Mouse (Mus musculus) neural tube, embryonic 11.5 days (tissue): ENCODE data around the gene Slc11a1. TPM values are rescaled to one million over a fixed set of nuclear protein-coding genes. Genes with fewer than 3 reads are reported as not detected.

Experiments used
- ATAC-seq: fragments of 200-750 bp; cut with Nextera tagmentation; 2 replicates; pipeline ENCODE4 v1.8.0; 2017; ENCODE audit warnings: moderate number of reproducible peaks, mild to moderate bottlenecking, moderate TSS enrichment, moderate library complexity; ENCODE audit not compliant: insufficient read depth, low FRiP score, low TSS enrichment
- DNase-seq: peaks from one replicate; pipeline ENCODE4 v3.0.0-alpha.2; 2015; ENCODE audit warnings: low spot score
- H3K27ac ChIP-seq: fragments of 300-500 bp; sonication (generic); 2 replicates; pipeline ENCODE4 v1.5.1; 2014; ENCODE audit warnings: low read depth, mild to moderate bottlenecking, low read length
- H3K27me3 ChIP-seq: fragments of 300-500 bp; sonication (generic); 2 replicates; pipeline ENCODE4 v1.6.1; 2014; ENCODE audit warnings: mild to moderate bottlenecking, low read length, mixed read lengths; ENCODE audit not compliant: control insufficient read depth, insufficient read depth
- H3K36me3 ChIP-seq: fragments of 300-500 bp; sonication (generic); 2 replicates; pipeline ENCODE4 v1.6.1; 2014; ENCODE audit warnings: mild to moderate bottlenecking, low read length, moderate library complexity, mixed read lengths; ENCODE audit not compliant: control insufficient read depth, insufficient read depth
- H3K4me1 ChIP-seq: fragments of 300-500 bp; sonication (generic); 2 replicates; pipeline ENCODE4 v1.6.1; 2014; ENCODE audit warnings: low read length, mixed read lengths; ENCODE audit not compliant: control insufficient read depth, insufficient read depth
- H3K4me2 ChIP-seq: fragments of 300-500 bp; sonication (generic); 2 replicates; pipeline ENCODE4 v1.6.1; 2014; ENCODE audit warnings: low read depth, mild to moderate bottlenecking, moderate library complexity
- H3K4me3 ChIP-seq: fragments of 300-500 bp; sonication (generic); 2 replicates; pipeline ENCODE4 v1.5.1; 2014; ENCODE audit warnings: low read depth, low read length
- H3K9ac ChIP-seq: fragments of 300-500 bp; sonication (generic); 2 replicates; pipeline ENCODE4 v1.6.1; 2014; ENCODE audit warnings: mild to moderate bottlenecking, low read length
- H3K9me3 ChIP-seq: fragments of 300-500 bp; sonication (generic); 2 replicates; pipeline ENCODE4 v1.6.1; 2016; ENCODE audit warnings: low read length; ENCODE audit not compliant: control insufficient read depth
- WGBS: fragments of 180-500 bp; shearing (Covaris S2); extraction: QIAGEN DNeasy Blood & Tissue Kit; methylation state at CpG from one replicate; pipeline ENCODE4 v1.1.7; 2014; 5-methylcytosine and 5-hydroxymethylcytosine counted together
- polyA plus RNA-seq: library from polyadenylated mRNA; unstranded; fragments of >200 nt; fragmentation: Nextera tagmentation; extraction: Ambion mirVana; gene quantifications from 2 replicates; pipeline ENCODE4 v1.2.1, GENCODE M21; 2014

Slc11a1 gene
- polyA plus RNA-seq, 1 experiment from 2014 or later, result 2.3 TPM

- Histone ChIP-seq H3K9ac (no peak overlapping the region), H3K9me3 (no peaks in the 10 kb centered on the region), H3K27me3 (no peaks in the 10 kb centered on the region), H3K27ac (no peak overlapping the region), H3K36me3 (no peaks in the 10 kb centered on the region), H3K4me1 (no peaks in the 10 kb centered on the region), H3K4me3 (no peak overlapping the region), H3K4me2 (no peak overlapping the region)
- no peak for ATAC-seq
- 63% methylated on average over 17 of the region's 17 CpGs for WGBS
- DNase-seq, result no peak
Measured at GRCm38 (mm10) chr1:74362325-74363229, 12.4 kb upstream of the Slc11a1 start.

- H3K36me3 ChIP-seq, result no peaks in the 10 kb centered on the region
- H3K4me2 ChIP-seq, result no peak overlapping the region
- ATAC-seq, result no peak
- H3K27ac ChIP-seq, result no peak overlapping the region
- WGBS, result 72% methylated on average over 5 of the region's 5 CpGs
- H3K4me1 ChIP-seq, result no peaks in the 10 kb centered on the region; the same call in 1 of the 2 replicates
- no peak for DNase-seq
- H3K4me3 ChIP-seq, result no peak overlapping the region
- H3K27me3 ChIP-seq, result no peaks in the 10 kb centered on the region
- H3K9me3 ChIP-seq, result no peaks in the 10 kb centered on the region
- no peak overlapping the region for H3K9ac ChIP-seq
Measured at GRCm38 (mm10) chr1:74363437-74363836, 11.6 kb upstream of the Slc11a1 start.

DNA sequence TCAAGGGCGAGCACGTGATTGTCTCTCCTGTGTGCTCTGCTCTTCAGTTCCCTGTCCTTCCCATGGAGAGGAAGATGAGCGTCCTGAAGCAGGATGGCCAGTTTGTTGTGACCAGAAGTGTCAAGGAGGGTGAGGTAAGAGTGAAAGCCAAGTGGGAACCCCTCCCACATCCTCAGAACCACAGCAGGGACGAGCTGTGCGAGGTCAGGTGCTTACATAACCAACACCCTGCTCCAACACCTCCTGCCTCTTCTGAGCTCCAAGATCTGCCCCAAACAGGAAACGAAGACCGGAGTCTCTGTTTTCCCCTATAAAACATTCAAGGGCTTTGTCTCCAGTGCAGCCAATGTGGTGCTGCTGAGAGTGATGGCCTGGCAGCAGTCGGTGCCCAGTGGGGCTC, 10.7 kb upstream of the Slc11a1 start:
- H3K27ac ChIP-seq, result no peak overlapping the region
- H3K4me3 ChIP-seq, result no peak overlapping the region
- H3K27me3 ChIP-seq, result no peaks in the 10 kb centered on the region
- H3K36me3 ChIP-seq, result no peaks in the 10 kb centered on the region
- ATAC-seq (no peak), DNase-seq (no peak)
- 77% methylated on average over 8 of the region's 8 CpGs for WGBS
- no peaks in the 10 kb centered on the region; the same call in 1 of the 2 replicates for H3K4me1 ChIP-seq
- H3K9me3 ChIP-seq, result no peaks in the 10 kb centered on the region
- H3K4me2 ChIP-seq, result no peak overlapping the region
- no peak overlapping the region for H3K9ac ChIP-seq

DNA sequence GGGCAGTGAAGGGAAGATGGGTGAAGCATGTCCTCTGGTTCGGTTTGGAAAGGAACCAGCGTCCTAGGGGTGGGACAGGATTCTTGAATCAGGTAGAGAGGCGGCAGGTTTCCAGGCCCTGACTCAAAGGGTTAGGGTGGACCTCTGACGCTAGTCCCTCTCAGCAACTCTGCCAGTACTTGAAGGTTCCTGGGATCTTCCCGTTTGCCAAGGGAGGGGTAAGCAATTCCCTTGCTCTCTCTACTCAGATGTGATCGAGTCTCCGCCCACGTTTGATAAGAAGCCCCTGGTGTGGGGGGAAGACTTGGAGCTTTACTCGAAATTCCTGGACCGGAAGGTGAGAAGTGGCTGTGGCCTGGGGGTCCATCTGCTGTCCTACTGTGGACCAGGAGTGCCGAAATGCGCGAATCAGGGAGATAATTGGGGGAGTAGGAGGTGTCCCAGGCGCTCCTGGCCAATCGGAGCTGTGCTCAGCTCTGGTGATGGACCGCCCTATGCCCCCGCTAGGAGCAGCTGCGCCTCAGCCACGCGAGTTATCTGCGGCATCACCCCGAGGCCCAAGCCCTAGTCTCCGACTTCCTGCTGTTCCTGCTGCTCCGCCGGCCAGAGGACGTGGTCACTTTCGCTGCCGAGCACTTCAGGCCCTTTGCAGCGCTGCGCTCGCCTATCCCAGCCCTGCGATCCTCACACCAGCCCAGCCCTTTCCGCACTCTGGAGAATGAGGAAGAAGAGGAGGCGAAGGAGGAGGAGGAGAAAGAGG, 6.9 kb upstream of the Slc11a1 start:
- peak overlapping the region; percentile 20; the same call in 1 of the 2 replicates for H3K4me3 ChIP-seq
- H3K36me3 ChIP-seq, result no peaks in the 10 kb centered on the region
- no peaks in the 10 kb centered on the region for H3K9me3 ChIP-seq
- ATAC-seq (0 out of 2 replicates have a peak, but pooled peaks have one; percentile 31), DNase-seq (peak; percentile 61)
- no peaks in the 10 kb centered on the region; the same call in 1 of the 2 replicates for H3K4me1 ChIP-seq
- H3K27ac ChIP-seq, result no peak overlapping the region
- peak overlapping the region; percentile 28; the same call in 1 of the 2 replicates for H3K9ac ChIP-seq
- no peaks in the 10 kb centered on the region for H3K27me3 ChIP-seq
- 20% methylated on average over 34 of the region's 34 CpGs for WGBS
- H3K4me2 ChIP-seq, result peak overlapping the region; percentile 46

DNA sequence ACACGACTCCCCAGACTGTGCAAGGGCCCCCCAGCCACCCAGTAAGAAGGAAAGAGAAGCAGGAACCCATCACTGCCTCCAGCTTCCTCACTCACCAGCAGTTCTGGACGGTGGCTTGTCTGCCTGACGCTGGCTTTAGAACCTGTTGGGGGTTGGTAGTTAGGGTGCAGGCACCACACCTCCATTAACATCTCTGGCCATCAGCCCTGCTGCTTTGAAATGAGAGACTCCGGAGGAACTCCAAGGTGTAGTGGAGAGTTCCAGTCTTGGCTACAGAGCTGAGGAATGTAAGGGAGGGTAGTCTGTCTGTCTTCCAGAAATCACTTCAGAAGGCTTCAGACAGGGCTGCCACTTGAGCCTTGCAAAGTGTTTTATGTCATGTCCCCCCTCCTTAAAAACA, 5.0 kb upstream of the Slc11a1 start:
- H3K4me2 ChIP-seq, result no peak overlapping the region
- no peak overlapping the region for H3K4me3 ChIP-seq
- H3K36me3 ChIP-seq, result no peaks in the 10 kb centered on the region
- no peak overlapping the region for H3K9ac ChIP-seq
- no peak overlapping the region for H3K27ac ChIP-seq
- no peaks in the 10 kb centered on the region for H3K27me3 ChIP-seq
- 45% methylated on average over 4 of the region's 4 CpGs for WGBS
- no peak for ATAC-seq
- DNase-seq, result no peak
- H3K9me3 ChIP-seq, result no peaks in the 10 kb centered on the region
- no peaks in the 10 kb centered on the region; the same call in 1 of the 2 replicates for H3K4me1 ChIP-seq

GRCm38 (mm10) chr1:74373372-74373771, 1.6 kb upstream of the Slc11a1 start:
- H3K4me1 ChIP-seq, result no peaks in the 10 kb centered on the region
- no peak overlapping the region for H3K4me3 ChIP-seq
- DNase-seq (no peak), ATAC-seq (no peak)
- H3K36me3 ChIP-seq, result no peaks in the 10 kb centered on the region
- WGBS, result 87% methylated on average over 4 of the region's 4 CpGs
- no peaks in the 10 kb centered on the region for H3K9me3 ChIP-seq
- no peak overlapping the region for H3K27ac ChIP-seq
- no peak overlapping the region for H3K9ac ChIP-seq
- H3K4me2 ChIP-seq, result no peak overlapping the region
- H3K27me3 ChIP-seq, result no peaks in the 10 kb centered on the region

DNA sequence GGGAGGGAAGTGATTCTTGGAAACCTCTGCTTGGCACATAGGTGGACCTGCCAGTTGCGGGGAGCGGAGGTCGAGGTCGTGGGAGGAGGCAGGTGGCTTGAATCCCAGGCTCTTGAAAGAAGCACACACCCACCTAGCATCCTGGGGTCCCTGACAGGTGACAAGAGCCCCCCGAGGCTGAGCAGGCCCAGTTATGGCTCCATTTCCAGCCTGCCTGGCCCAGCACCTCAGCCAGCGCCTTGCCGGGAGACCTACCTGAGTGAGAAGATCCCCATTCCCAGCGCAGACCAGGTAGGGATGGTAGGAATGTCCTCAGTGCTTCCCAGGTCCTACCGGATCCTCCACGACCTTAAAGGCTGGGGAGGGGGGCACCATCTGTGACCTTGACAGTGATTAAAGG, 566 bp downstream of the Slc11a1 start:
- no peaks in the 10 kb centered on the region for H3K9me3 ChIP-seq
- DNase-seq (no peak), ATAC-seq (no peak)
- no peak overlapping the region for H3K4me3 ChIP-seq
- H3K4me1 ChIP-seq, result no peaks in the 10 kb centered on the region
- no peak overlapping the region for H3K27ac ChIP-seq
- no peak overlapping the region for H3K9ac ChIP-seq
- no peaks in the 10 kb centered on the region for H3K27me3 ChIP-seq
- WGBS, result 84% methylated on average over 10 of the region's 10 CpGs
- H3K36me3 ChIP-seq, result no peaks in the 10 kb centered on the region
- H3K4me2 ChIP-seq, result no peak overlapping the region

GRCm38 (mm10) chr1:74376396-74376795, 1.4 kb downstream of the Slc11a1 start:
- Histone ChIP-seq H3K36me3 (no peaks in the 10 kb centered on the region), H3K9ac (no peak overlapping the region), H3K4me1 (no peaks in the 10 kb centered on the region), H3K4me2 (no peak overlapping the region), H3K9me3 (no peaks in the 10 kb centered on the region), H3K27ac (no peak overlapping the region), H3K4me3 (no peak overlapping the region), H3K27me3 (no peaks in the 10 kb centered on the region)
- ATAC-seq (no peak), DNase-seq (no peak)
- WGBS, result 88% methylated on average over 4 of the region's 4 CpGs
